Mouse (Mus musculus) lung, embryonic 14.5 days (tissue): ENCODE results near the gene Gm10490. TPM values are rescaled to one million over a fixed set of nuclear protein-coding genes. Genes with fewer than 3 reads are reported as not detected.

ENCODE experiments used
- ATAC-seq: fragments of 200-750 bp; cut with Nextera tagmentation; 2 replicates; pipeline ENCODE4 v1.8.0; 2017; ENCODE audit warnings: mild to moderate bottlenecking, moderate TSS enrichment, moderate library complexity; ENCODE audit not compliant: insufficient read depth
- DNase-seq: peaks from one replicate; pipeline ENCODE4 v3.0.0-alpha.2; 2015
- H3K27ac ChIP-seq: fragments of 300-500 bp; sonication (generic); 2 replicates; pipeline ENCODE4 v1.5.1; 2014; ENCODE audit warnings: low read depth, mild to moderate bottlenecking, moderate library complexity
- H3K27me3 ChIP-seq: fragments of 300-500 bp; sonication (generic); 2 replicates; pipeline ENCODE4 v1.6.1; 2014; ENCODE audit warnings: low read length, control low read depth; ENCODE audit not compliant: insufficient read depth
- H3K36me3 ChIP-seq: fragments of 300-500 bp; sonication (generic); 2 replicates; pipeline ENCODE4 v1.6.1; 2014; ENCODE audit warnings: control low read depth; ENCODE audit not compliant: insufficient read depth
- H3K4me1 ChIP-seq: fragments of 300-500 bp; sonication (generic); 2 replicates; pipeline ENCODE4 v1.6.1; 2014; ENCODE audit warnings: antibody characterized with exemption, control low read depth; ENCODE audit not compliant: insufficient read depth
- H3K4me2 ChIP-seq: fragments of 300-500 bp; sonication (generic); 2 replicates; pipeline ENCODE4 v1.6.1; 2014; ENCODE audit warnings: mild to moderate bottlenecking
- H3K4me3 ChIP-seq: fragments of 300-500 bp; sonication (generic); 2 replicates; pipeline ENCODE4 v1.5.1; 2014; ENCODE audit warnings: low read depth, low read length
- H3K9ac ChIP-seq: fragments of 300-500 bp; sonication (generic); 2 replicates; pipeline ENCODE4 v1.6.1; 2014
- H3K9me3 ChIP-seq: fragments of 300-500 bp; sonication (generic); 2 replicates; pipeline ENCODE4 v1.6.1; 2016; ENCODE audit warnings: low read depth, low read length, control low read depth
- CTCF ChIP-seq: IDR thresholded peaks from 2 replicates; pipeline ENCODE4 v1.5.1; 2016; ENCODE audit warnings: antibody characterized with exemption, low read depth
- WGBS: fragments of 180-500 bp; shearing (Covaris S2); extraction: QIAGEN DNeasy Blood & Tissue Kit; methylation state at CpG from one replicate; pipeline ENCODE4 v1.1.7; 2014; 5-methylcytosine and 5-hydroxymethylcytosine counted together
- polyA plus RNA-seq: library from polyadenylated mRNA; unstranded; fragments of >200 nt; fragmentation: Nextera tagmentation; extraction: Ambion mirVana; gene quantifications from 2 replicates; pipeline ENCODE4 v1.2.1, GENCODE M21; 2014

The Gm10490 gene
- polyA plus RNA-seq, 1 experiment from 2014 or later, result not detected

DNA sequence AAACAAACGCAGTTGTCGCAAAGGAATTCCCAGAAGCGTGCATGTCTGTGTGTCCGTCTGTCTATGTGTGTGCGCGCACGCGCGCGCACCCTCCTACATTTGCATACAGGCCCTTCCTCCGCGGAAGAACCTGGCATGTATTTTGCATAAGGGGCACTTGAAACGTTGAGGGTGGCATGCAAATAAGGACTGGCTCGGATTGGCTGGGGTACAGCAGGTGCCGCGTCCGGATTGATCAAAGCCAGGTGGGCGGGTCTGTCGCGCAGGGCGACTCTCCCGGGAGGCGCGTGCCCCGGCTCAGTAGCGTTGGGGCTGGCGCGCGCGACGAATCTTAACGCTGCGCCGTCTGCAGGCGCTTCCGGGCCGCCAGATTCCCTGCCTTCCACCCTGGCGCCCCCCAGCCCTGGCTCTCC is 31.3 kb upstream of the Gm10490 start, which contains the start of gene Pim2:
Pim2 (plus strand) TSS at position 256 of the 413 bp plus-strand sequence.
- Histone ChIP-seq H3K36me3 (peaks cover 10% of the 10 kb centered on the region; the same call in 1 of the 2 replicates), H3K9ac (no peak within 1 kb of the TSS; the same call in 1 of the 2 replicates), H3K27me3 (no peaks in the 10 kb centered on the region), H3K27ac (no peak within 1 kb of the TSS), H3K4me1 (no peaks in the 10 kb centered on the region), H3K4me2 (peak within 1 kb of the TSS; percentile 69), H3K9me3 (no peaks in the 10 kb centered on the region), H3K4me3 (peak within 1 kb of the TSS; percentile 35)
- 6% methylated on average over 35 of the region's 38 CpGs for whole genome bisulfite sequencing
- no peak for TF ChIP-seq CTCF
- ATAC-seq (peak; percentile 87), DNase-seq (peak; percentile 77)

- Histone ChIP-seq H3K36me3 (peaks cover 5% of the 10 kb centered on the region; the same call in 1 of the 2 replicates), H3K9ac (no peak overlapping the region; the same call in 1 of the 2 replicates), H3K4me1 (no peaks in the 10 kb centered on the region), H3K4me3 (peak overlapping the region; percentile 35), H3K4me2 (peak overlapping the region; percentile 69), H3K27me3 (no peaks in the 10 kb centered on the region), H3K27ac (no peak overlapping the region), H3K9me3 (no peaks in the 10 kb centered on the region)
- DNase-seq, result no peak
- WGBS, result 15% methylated on average over 21 of the region's 21 CpGs
- TF ChIP-seq CTCF, result no peak
- no peak for ATAC-seq
These were observed 30.8 kb upstream of the Gm10490 start for GRCm38 (mm10) chrX:7878495-7878894.

DNA sequence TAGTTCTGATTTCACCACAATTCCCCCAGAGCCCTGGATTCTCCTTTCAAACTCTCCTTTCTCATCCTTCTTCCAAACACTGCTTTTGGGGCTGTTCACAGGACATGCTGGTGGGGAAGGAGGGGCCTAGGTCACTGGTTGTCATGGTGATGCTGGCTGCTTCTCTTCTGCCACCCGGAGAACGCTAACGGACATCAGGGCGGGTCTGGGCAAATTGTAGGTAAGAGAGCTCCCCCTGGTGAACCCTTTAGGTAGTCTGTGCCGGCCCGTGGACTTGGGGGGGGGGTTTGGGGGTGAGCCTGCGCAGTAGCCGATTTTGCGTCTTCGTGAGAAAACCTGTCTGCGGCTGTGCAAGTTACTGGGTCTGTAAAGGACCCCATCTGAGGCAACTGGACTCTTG is 29.5 kb upstream of the Gm10490 start:
- Histone ChIP-seq H3K9ac (no peak overlapping the region), H3K27ac (no peak overlapping the region), H3K9me3 (no peaks in the 10 kb centered on the region), H3K36me3 (0 out of 2 replicates have a peak, but pooled peaks cover 2% of the 10 kb centered on the region), H3K4me3 (no peak overlapping the region), H3K4me2 (peak overlapping the region; percentile 69), H3K4me1 (no peaks in the 10 kb centered on the region), H3K27me3 (no peaks in the 10 kb centered on the region)
- ATAC-seq (no peak), DNase-seq (peak; percentile 71)
- peak; percentile 57 for TF ChIP-seq CTCF
- WGBS, result 7% methylated on average over 11 of the region's 11 CpGs

DNA sequence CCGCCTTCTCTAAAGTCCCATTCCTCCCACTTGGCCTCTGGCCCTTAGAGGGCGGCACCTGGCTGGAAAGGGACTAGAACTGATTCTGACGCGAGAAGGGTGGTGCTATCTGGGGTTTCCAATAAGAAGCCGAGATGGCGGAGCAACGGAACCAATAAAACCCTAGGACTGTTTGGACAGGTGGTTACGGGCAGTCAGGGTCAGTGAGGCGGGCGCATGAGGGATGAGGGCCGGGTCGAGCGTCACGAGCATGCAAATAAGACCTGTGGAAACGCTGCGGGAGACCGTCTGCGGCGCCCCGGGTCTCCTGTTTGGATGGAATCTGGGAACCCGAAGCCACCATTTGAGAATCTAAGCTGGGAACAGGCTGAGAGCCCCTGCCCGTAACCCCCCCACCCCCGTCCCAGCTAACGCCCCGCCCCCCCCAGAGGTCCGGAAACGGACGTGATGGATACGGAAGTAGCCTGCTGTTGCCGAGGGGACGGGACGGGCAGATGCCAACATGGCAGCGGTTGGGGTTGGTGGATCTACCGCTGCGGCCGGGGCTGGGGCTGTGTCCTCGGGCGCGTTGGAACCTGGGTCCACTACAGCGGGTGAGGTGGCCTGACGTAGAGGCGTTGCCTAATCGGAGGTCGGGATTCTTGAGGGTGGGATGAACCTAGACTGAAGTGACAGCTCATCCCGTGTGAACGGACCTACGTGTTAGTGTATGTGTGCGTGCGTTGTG is 25.3 kb upstream of the Gm10490 start, which contains the start of gene Slc35a2:
Slc35a2 (plus strand) TSS at position 188 of the 727 bp plus-strand sequence.
- H3K27me3 ChIP-seq, result no peaks in the 10 kb centered on the region
- peak; percentile 27; the same call in 1 of the 2 replicates for TF ChIP-seq CTCF
- peak within 1 kb of the TSS; percentile 55 for H3K4me3 ChIP-seq
- H3K4me1 ChIP-seq, result no peaks in the 10 kb centered on the region
- peak; percentile 94 for ATAC-seq
- 0 out of 2 replicates have a peak, but pooled peaks cover 6% of the 10 kb centered on the region for H3K36me3 ChIP-seq
- H3K9me3 ChIP-seq, result no peaks in the 10 kb centered on the region
- H3K4me2 ChIP-seq, result peak within 1 kb of the TSS; percentile 64
- WGBS, result 9% methylated on average over 49 of the region's 49 CpGs
- DNase-seq, result peak; percentile 84
- H3K27ac ChIP-seq, result peak within 1 kb of the TSS; percentile 69
- peak within 1 kb of the TSS; percentile 41 for H3K9ac ChIP-seq

- WGBS, result 23% methylated on average over 13 of the region's 13 CpGs
- ATAC-seq, result no peak
These were observed 11.1 kb upstream of the Gm10490 start for GRCm38 (mm10) chrX:7898211-7898610.

GRCm38 (mm10) chrX:7898880-7899874 is 10.2 kb upstream of the Gm10490 start, which contains the start of the genes Pqbp1 and Timm17b:
Gene Pqbp1 (minus strand): TSS chrX:7899269.
Gene Timm17b (plus strand): TSS chrX:7899357.
- Histone ChIP-seq H3K4me3 (peak within 1 kb of the TSS; percentile 54), H3K27ac (peak within 1 kb of the TSS; percentile 83), H3K36me3 (peaks cover 14% of the 10 kb centered on the region), H3K27me3 (no peaks in the 10 kb centered on the region), H3K4me1 (no peaks in the 10 kb centered on the region), H3K9me3 (no peaks in the 10 kb centered on the region), H3K9ac (peak within 1 kb of the TSS; percentile 61), H3K4me2 (peak within 1 kb of the TSS; percentile 61)
- TF ChIP-seq CTCF, result no peak
- ATAC-seq, result peak; percentile 99
- DNase-seq, result peak; percentile 94
- WGBS, result 10% methylated on average over 62 of the region's 62 CpGs

More at GRCm38 (mm10) chrX:7898211-7898610, 11.1 kb upstream of the Gm10490 start:
- TF ChIP-seq CTCF, result no peak
- H3K4me1 ChIP-seq, result no peaks in the 10 kb centered on the region
- H3K36me3 ChIP-seq, result peaks cover 16% of the 10 kb centered on the region
- no peaks in the 10 kb centered on the region for H3K27me3 ChIP-seq
- H3K27ac ChIP-seq, result no peak overlapping the region
- peak overlapping the region; percentile 61 for H3K4me2 ChIP-seq
- no peak for DNase-seq
- H3K9me3 ChIP-seq, result no peaks in the 10 kb centered on the region
- peak overlapping the region; percentile 54 for H3K4me3 ChIP-seq
- peak overlapping the region; percentile 49 for H3K9ac ChIP-seq
